In genomic region chr14:14518027-14518426, GRCm38 (mm10) we compare ENCODE assay signal across 19 mouse cellular contexts.
"Had no signal": no experiment of that assay in that cellular context is flagged by ENCODE, and none has a peak within 500 bp of the region (broad histone marks: within the 10 kb centered on the region; RNA-seq: fewer than 3 reads in every experiment).

No protein-coding gene starts in this region.

- H3K9me3 ChIP-seq: midbrain, embryonic 13.5 days; midbrain, embryonic 15.5 days; neural tube, embryonic 13.5 days; neural tube, embryonic 15.5 days; stomach, embryonic 15.5 days had no signal

- H3K4me3 ChIP-seq: midbrain, embryonic 13.5 days; midbrain, embryonic 15.5 days; neural tube, embryonic 13.5 days; neural tube, embryonic 15.5 days; stomach, embryonic 15.5 days had no signal

- H3K4me2 ChIP-seq: lung, embryonic 14.5 days; midbrain, embryonic 11.5 days; midbrain, embryonic 13.5 days; midbrain, embryonic 15.5 days; neural tube, embryonic 13.5 days; neural tube, embryonic 15.5 days; stomach, embryonic 15.5 days had no signal

- H3K9ac ChIP-seq: liver, embryonic 14.5 days; lung, embryonic 14.5 days; midbrain, embryonic 13.5 days; midbrain, embryonic 15.5 days; neural tube, embryonic 13.5 days; neural tube, embryonic 15.5 days; stomach, embryonic 15.5 days had no signal

- H3K27ac ChIP-seq: liver, embryonic 14.5 days; midbrain, embryonic 13.5 days; midbrain, embryonic 15.5 days; neural tube, embryonic 13.5 days; neural tube, embryonic 15.5 days; stomach, embryonic 15.5 days; stomach, postnatal 0 days had no signal

- H3K27me3 ChIP-seq: midbrain, embryonic 13.5 days; midbrain, embryonic 15.5 days; neural tube, embryonic 13.5 days; neural tube, embryonic 15.5 days; stomach, embryonic 15.5 days had no signal

- H3K36me3 ChIP-seq: midbrain, embryonic 13.5 days; midbrain, embryonic 15.5 days; neural tube, embryonic 13.5 days; neural tube, embryonic 15.5 days; stomach, embryonic 15.5 days had no signal

- DNase-seq: lung, adult 18-20 months; lung, embryonic 14.5 days; lung, postnatal 10 days; lung, postnatal 4 days; retina, postnatal 1 day; right cerebral cortex, adult 18-20 months; right cerebral cortex, postnatal 25 days; right cerebral cortex, postnatal 4 days; thymus, adult 2 months; thymus, postnatal 14 days; thymus, postnatal 36 days had no signal

- H3K4me1 ChIP-seq: midbrain, embryonic 15.5 days; stomach, embryonic 15.5 days had no signal

- ATAC-seq: midbrain, embryonic 13.5 days; midbrain, embryonic 15.5 days had no signal
